Mouse (Mus musculus) CH12.LX (cell line): ENCODE measurements at regions not wholly inside any gene's neighbourhood (a gene's known extent, or its start where the extent isn't known, plus 50 kb on each side); places are given as distances from the start of the nearest gene placed in this dataset.

Source experiments
- CTCF ChIP-seq, 2 experiments: IDR thresholded peaks in 1 of 2; conservative IDR thresholded peaks in 1 of 2; 2 replicates each; pipeline ENCODE4 v1.5.1; 2011 to 2012; ENCODE audit warnings: low read depth in 2 of 2, low read length in 2 of 2, improper control_type of control experiment in 1 of 2, inconsistent platforms in 1 of 2, mild to moderate bottlenecking in 1 of 2, moderate library complexity in 1 of 2
- POLR2A ChIP-seq: IDR thresholded peaks from 2 replicates; pipeline ENCODE4 v1.6.1; 2011; ENCODE audit warnings: low read depth, mild to moderate bottlenecking, improper control_type of control experiment, low read length

GRCm38 (mm10) chr14:97074808-97075207, 555.9 kb upstream of the Klhl1 start:
- TF ChIP-seq POLR2A (no peak), CTCF (conservative IDR thresholded peaks at IDR 0.05 in 1 of 2, IDR thresholded peaks at IDR 0.05 in 1 of 2; ENCODE audit: low read depth in 2 of 2, low read length in 2 of 2) (no peak)
